Mouse (Mus musculus): ENCODE results near the gene Ksr2.
"Not testable (repeated sequence)": the region's sequence is repeated elsewhere in the genome, so short reads cannot be mapped to it uniquely, and the experiment has no call there.

Gene Ksr2

DNA sequence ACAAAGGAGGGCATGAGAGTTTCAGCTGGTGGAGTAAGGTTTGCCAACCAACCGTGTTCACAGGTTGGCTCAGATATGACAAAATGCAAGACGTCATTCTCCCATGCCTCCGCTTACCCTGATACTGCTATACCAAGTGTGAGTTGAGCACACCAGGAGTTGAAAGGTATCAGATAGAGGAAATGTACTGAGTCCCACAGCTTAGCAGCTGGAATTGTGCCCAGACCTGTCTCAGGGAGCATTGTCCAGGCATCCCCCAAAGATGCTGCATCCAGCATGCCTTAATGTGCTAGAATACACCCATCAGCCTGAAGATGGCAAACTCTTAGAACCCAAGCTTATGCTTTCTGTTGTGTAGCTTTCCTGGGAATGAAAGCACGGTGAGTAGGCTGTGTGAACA lies 206.5 kb downstream of the Ksr2 start:
- DNase-seq (ENCODE audit: low spot score): no peak

DNA sequence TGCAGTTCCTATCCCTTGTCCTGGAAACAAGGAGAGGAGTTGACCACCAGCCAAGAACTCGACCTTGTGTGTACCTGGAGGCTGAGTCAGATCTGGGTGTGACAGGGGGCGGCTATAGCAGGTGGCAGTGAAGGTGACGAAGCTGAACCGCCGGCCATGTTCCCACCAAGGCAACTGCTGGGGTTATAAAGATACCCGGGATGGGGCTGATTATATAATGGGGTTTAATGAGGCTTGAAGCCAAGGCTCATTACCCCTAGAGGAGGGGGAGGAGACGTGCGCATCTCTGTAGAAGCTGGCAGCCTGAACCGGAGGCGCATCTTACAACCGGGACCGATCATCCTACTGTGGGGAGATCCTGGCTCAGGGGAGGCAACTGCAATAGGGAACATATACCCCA lies 208.4 kb downstream of the Ksr2 start:
- no peak for DNase-seq (ENCODE audit: low spot score)

DNA sequence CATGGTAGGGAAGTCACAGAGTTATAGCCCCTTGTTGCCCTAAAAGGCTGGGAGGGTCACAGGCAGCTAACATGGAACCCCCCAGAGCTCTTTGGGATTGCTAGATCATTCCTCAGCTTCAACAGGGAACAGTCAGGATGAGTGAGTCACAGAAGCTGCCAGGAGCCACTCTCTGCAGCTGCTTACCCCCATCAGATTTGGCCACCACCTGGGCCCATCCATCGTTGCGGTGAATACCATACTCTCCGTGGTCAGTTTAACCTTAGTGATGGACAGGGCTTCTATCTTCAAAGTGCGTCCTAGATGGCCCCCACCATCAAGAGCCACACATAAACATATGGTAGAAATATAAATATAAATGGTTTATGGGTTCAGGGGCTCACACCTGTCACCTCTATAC lies 209.4 kb downstream of the Ksr2 start:
- DNase-seq (ENCODE audit: low spot score): not testable (repeated sequence)

DNA sequence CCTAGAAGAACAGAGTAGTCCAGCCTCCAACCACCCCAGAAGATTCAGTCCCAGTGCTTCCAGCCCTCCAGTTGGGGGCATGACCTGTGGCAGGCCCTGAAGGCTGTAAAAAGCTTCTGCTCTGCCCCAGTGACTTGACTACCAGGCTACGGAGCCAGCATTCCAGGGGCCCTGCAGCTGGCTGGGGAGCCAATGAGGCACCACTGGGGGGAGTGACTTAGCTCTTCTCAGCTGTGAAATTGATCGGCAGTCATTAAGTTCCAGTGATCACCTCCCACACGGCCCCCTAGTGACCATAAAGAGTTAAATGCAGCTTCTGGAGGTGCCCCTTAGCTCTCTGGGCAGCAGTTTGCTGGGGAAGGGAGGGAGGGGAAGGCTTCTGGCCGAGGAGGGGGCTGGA lies 213.1 kb downstream of the Ksr2 start:
- no peak for DNase-seq (ENCODE audit: low spot score)

DNA sequence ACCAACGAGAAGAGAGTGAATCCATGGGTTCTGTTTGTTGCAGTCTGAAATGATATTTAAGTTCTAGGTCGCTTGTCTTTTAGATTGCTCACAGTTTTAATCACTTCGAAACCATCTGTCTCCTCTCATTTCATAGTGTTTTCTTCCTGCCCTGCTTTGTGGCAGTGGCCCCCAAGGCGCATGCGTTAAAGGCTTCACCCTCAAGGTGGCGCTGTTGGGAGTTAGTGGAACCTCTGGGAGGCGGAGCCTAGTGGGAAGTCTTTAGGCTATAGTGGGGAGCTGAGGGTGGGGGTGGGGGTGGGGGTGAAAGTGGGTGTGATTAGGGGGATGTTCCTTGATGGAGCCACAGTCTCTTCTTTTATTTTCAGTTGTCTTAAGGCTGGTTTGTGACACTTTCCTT lies 214.6 kb downstream of the Ksr2 start:
- peak; percentile 72 for DNase-seq (ENCODE audit: low spot score)

DNA sequence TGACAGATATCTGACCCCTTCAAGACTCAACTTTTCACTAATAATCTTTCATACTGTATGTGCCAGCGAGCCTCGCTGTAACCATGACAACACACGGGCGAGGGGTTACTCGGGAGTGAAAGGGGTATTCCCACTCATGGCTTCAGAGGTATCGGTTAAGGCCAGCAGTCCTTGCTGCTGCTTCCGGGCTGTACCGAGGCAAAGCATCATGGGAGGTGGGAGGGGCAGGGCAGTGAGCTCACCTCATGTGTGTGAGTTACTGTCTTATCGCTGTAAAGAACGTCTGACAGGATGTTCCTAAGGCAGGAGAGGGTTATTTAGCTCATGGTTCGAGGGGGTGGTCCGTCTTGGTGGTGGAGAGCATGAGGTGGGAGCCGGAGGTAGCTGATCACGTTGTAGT lies 215.8 kb downstream of the Ksr2 start:
- peak; percentile 24 for DNase-seq (ENCODE audit: low spot score)

DNA sequence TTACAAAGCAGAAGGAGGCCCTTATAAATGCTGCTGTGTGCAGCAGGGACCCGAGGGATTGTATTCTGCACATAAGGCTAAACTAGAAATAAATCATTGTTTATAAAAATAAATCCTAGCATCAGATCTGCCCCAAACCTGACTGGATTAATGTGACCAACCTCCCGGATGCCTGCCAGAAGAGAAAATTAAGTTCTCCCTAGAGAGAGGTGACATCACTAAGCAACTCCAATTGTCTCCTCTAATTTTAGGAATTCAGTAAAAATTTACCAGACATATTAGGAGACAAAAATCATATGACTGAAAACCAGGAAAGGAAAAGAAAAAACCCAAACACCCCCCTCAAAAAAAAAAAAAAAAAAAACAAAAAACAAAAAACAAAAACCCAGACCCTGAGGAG lies 221.4 kb downstream of the Ksr2 start:
- no peak for DNase-seq (ENCODE audit: low spot score)

DNA sequence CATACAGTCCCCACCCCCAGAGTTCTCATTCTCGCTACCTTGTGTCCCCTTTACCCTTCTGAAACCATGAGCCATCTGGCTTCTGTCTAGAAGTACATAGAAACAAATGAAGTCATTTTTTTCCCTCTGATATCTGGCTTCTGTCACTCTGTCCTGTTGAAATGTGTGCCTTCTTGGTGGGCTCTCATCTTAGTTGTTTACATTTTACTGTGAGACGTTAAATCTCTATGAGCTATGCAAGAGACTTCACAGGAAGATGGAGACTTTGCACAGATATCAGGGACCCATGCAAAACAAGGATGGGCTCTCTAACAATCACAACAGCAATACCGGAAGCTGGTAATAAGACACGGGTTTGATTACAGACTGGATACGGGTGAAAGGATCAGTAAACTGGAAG lies 222.0 kb downstream of the Ksr2 start:
- DNase-seq (ENCODE audit: low spot score): no peak

DNA sequence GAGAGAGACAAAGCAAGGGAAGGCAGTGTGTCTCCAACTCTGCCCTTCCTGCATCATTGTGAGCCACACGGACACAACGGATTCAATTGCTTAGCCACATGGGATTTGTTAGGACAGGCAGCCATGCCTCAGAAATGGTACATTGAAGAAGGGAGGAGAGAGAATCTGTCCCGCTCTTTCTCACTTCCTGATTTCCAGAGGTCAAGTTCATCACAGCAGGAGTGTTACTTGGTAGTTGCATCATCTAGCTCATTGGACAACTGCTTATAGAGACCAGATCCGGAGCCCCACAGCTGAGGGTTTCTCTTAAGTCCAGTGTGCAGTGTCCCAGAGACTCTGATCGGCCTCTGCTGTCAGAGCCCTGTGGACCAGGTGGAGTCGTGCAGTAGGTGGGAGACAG lies 227.8 kb downstream of the Ksr2 start:
- no peak for DNase-seq (ENCODE audit: low spot score)

DNA sequence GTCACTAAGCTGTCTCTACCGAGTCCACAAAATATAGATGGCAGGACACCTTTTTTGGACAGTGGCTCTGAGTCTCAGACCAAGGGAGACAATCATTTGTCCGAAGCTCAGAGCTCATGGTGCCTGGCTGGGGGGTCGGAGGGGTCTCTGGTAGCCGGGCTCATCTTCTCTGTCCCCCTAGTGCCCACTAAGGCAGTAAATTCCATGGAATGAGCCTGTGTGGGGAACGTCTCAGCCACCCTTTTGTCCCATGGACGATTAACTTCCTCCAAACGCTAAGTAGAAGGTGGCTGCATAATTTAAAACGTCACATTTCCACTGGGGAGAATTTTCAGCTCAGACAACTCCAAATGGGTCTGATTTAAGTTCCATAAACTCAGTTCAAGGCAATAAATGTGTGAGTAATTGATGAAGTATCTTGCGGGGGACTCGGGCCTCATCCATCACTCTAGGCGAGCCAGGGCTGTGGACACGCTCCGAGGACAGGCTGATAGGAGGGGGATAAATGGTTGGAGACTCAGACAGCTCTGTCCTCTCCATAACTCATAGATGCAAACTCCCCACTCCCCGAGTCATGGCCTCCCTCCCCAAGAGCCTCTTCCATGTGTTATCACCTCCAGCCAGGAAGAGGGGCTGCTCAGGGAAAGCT lies 237.6 kb downstream of the Ksr2 start:
- DNase-seq (ENCODE audit: low spot score): no peak

DNA sequence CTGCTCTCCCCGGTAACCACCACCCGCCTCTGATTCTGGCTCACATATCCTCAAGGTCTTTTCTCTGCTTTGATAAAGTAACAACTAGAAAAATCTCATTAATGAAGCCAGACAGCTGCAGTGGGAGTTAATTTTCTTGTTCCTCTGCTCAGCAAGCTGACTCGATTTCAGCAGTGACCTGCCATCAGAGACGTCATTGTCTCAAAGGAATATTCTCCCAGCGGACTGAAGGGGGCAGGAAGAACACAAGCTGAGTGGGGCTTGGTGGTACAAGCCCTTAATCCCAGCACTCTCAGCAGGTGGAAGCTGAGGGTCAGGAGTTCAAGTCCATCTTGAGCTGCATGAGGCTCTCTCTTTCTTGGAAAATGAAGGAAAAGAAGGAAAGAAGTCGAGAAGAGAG lies 244.8 kb downstream of the Ksr2 start:
- DNase-seq (ENCODE audit: low spot score): peak; percentile 48

DNA sequence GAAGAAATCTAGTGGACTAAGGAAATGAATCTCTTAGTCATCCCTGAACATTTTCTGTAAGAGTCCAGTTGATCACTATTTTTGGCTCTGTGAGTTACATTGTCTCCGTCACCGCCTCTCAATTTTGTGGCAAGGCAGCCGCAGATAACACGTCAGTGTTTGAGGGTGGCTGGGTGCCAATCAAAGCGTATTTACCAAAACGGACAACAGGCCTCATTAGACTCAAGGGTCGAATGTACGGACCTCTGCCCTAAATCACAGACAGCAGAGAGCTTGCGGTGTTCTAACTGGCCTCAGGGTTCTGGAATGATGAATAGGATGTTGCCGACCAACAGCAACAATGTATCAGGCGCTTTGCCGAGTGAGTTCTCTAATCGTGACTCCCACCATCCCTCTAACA lies 245.8 kb downstream of the Ksr2 start:
- peak; percentile 82 for DNase-seq (ENCODE audit: low spot score)

DNA sequence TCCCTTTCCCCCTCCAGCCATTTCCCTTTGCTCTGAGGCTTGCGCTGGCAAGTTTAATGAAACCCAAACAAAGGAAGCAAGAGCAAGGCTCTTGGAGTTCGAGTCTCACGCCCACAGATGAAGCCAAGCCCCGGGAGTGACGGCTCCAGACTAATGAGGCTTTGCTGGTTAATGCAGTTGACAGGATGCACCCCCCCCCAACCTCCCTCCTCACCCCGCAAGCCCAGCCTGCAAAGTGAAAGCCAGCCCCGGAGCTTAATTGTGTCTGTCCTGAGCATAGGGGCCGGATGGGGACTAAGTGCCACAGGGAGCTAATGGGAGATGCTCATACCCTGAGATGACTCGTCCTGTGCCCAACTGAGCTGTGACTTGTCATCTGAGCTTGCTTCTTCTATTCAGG lies 251.4 kb downstream of the Ksr2 start:
- DNase-seq (ENCODE audit: low spot score): no peak

DNA sequence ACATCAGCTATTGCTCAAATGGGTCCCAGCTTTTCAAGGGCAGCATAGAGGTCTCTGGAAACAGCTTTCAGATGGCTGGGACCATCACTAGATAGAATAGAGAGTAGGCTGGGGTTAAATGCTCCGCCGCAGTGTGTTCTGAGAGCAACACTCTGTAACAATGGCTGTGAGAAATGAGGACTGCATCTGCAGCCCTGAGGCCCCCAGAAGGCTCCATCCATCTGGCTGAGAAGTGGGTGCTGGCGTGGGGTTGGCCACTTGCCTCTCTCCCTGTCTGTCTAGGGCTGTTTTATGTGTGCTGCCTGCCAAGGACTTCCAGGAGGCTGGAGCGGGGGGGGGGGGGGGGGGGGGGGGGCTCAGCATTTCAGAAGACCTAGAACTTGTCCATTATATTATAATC lies 253.5 kb downstream of the Ksr2 start:
- DNase-seq (ENCODE audit: low spot score): no peak

DNA sequence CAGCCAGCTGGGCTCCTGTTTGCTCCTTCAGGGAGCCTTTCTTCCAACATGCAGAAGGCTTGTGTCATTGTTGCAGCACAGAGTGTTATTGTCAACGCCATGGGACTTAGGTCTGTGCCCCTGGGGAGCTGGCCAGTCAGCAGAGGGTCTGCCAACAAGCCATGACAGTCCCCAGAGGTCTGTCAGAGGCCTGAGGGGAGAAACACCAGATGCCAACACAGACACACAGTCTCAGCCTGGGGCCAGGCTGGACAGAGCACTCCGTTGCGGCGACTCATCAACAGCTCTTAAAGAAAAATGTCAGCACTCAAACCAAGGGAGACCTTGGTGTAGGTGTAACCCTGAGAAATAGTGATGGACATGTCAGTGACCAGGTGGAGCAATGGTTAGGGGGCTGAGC lies 255.5 kb downstream of the Ksr2 start:
- DNase-seq (ENCODE audit: low spot score): no peak

DNA sequence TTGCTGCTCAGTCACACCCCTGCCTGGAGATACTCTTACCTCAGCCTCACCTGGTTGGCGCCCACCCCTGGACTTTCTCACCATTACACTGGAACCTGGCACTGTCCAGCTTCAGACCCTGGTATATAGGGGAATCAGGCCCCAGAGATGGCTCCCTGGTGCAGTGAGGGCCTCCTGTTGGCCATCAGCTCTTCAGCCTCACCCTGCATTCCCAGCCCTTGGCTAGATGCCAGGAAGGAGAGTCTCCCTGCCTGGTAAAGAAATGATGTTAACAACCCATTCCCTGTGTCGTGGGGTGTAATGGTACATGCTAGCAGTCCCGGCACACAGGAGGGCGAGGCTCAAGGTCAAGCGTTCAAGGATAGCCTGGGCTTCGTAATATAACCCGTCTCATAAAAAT lies 256.0 kb downstream of the Ksr2 start:
- DNase-seq (ENCODE audit: low spot score): no peak

DNA sequence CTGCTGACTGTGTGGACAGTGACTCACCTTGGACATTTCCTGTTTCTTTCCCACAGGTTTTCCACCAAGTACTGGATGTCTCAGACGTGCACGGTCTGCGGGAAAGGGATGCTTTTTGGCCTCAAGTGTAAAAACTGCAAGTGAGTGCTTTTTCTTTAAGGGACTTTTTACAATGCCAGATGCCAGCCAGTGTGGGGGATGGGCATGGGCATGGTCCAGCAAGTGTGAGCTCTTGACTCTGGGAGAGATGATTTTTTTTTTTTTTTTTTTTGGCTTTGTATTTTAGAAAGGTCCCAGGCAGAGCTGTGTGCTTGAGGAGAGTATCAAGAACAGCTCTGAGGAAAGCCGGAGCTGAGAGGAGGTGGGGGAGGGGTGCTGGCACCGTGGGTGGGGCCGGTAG lies 257.6 kb downstream of the Ksr2 start:
- DNase-seq (ENCODE audit: low spot score): no peak

DNA sequence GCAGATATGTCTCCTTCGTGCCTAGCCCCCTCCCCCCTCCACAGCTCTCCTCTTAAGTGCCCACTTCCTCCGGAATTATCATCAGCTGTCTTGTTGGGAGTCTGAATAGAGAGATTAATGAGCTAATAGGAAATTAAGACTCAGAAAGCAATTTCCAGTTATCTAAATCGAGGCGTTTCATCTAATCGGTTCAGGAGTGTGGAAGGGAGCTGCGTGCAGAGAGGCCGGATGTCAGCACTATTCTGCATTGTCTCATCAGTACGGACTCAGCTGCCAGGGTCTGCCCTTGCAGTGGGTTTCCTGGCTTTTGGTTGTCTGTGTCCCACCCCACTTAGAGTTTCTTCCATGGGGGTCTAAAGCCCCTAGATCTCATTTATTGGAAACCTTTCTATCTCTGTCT lies 262.0 kb downstream of the Ksr2 start:
- no peak for DNase-seq (ENCODE audit: low spot score)

DNA sequence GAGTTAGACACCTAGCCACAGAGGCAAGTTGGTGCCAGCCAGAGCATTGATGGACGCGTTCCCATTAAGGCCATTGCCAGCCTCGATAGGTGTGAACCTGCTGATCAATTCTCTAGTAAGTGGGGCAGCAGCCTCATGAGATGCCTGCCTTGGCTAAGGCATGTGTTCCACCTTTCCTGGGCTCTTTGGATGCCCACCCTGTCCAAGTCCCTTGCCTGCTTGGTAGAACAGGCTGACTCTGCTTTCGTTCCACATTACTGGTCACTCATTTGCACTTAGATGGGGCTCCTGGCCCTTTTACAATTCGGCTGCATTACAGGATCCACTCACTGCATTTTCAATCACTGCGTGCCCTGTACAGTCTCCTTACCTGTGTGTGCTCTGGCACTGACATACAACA lies 263.4 kb downstream of the Ksr2 start:
- DNase-seq (ENCODE audit: low spot score): no peak

DNA sequence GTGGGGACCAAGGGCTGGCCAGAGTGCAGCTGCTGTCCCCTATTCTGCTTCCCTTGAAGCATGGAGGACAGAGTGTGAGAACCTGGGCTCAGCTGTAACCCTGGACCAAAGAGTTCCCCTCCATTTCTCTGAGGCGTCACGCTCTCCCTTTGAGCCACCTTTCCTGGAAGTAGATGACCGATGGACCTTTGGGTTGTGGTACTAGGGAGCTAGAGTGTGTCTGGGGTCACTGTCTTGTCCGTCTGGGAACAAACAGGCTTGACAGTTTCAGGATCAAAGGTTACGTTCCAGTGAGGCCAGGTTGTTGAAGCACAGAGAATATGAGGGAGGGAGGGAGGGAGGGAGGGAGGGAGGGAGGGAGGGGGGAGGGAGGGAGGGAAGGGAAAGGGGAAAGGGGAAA lies 264.6 kb downstream of the Ksr2 start:
- DNase-seq (ENCODE audit: low spot score): no peak

DNA sequence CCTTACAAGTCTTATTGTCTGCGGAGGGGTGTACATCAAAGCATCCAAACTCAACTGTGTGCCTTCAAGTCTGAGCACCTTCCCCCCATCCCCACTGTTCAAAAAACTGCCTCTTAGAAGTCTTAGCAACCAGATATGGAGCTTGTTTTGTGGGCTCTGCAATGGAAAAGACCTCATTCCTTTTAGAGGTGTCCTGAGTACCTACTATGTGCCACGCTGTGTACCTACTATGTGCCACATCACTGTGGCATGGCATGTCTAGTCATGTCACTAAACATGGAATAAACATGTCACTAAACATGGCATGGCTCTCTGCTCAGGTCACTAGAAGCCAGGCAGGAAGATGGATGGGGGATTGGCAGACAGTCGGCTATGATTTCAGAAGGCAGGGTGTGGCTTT lies 268.4 kb downstream of the Ksr2 start:
- no peak for DNase-seq (ENCODE audit: low spot score)

DNA sequence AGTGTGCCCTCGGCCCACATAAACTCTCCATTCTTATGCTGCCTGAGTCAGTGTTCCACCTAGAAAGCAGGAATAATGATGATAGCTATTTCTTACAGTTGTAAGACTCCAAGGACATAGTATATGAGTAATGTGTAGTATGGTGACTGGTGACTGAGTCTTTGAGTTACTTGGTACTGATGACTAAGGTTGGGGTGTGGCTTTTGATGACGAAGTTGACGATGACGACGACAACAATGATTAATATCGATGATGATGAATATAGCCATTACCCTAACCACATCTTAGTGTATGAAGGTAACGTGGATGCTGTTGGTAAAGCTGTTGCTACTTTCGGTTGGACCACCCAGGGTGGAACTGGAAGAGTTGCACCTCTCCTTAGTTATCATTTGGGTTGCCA lies 270.7 kb downstream of the Ksr2 start:
- DNase-seq (ENCODE audit: low spot score): no peak

DNA sequence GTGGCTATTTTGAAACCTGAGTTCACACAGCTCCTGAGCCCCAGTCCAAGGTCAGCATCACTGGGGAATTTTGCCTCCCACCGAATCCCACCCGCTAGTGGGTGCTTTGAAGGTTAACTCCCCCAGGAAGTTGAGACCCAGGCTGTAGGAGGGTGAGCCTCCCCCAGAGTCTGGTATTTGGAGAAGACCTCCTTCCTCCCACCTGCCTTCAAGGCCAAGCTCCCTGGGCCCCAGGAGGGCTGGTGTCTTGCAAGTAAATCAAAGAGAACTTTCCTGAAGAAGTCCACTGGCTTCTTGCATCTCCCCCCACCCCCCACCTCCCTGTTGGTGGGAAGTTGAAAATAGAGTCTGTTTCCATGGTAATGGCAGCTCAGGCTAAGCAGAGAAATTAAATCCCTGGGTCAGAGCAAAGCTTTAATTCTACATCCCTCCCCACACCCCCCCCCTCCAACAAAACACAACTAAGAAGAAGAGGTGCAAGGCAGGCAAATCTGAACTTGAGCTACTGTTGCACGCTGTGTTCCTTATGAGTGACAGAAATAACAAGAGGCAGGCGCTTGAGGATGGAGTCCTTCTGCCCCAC lies 274.1 kb downstream of the Ksr2 start:
- no peak for DNase-seq (ENCODE audit: low spot score)

DNA sequence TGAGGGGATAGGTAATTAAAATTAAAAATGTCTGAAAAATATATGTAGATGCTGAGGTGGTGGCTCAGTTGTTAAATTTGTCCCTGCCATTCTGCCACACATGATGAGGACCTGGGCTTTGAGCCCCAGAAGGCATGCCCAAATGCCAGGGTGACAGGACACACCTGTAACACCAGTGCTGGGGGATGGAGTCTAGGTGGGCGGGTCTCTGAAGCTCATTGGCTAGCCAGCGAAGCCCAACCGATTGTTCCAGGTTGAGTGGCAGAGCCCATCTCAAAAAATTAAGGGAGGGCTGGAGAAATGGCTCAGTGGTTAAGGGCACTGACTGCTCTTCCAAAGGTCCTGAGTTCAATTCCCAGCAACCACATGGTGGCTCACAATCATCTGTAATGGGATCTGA lies 274.9 kb downstream of the Ksr2 start:
- DNase-seq (ENCODE audit: low spot score): no peak

DNA sequence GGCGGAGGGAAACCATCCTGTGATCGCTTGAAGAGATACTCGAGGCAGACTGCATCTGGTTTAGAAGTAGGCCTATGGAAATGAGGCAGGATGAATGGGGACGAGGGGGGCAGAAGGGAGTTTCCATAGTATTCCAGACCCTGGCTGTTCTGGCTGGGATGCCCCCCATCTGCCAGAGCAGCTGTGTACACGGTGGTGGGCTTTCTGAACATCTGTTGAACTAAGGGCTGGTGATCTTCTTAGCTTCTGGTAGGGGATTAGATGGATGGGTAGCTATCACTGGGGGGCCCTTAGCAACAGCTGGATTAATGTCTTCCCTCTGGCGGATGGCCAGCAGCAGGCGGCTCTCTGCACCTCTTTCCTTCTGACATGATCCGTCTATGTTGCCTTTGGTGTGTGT lies 276.0 kb downstream of the Ksr2 start:
- DNase-seq (ENCODE audit: low spot score): no peak

Data from testis, postnatal 14 days (tissue).